Mouse (Mus musculus) embryo, embryonic 11.5 days (tissue): ENCODE data around the gene Supt3.

ENCODE experiments used
- DNase-seq: peaks from one replicate; pipeline ENCODE4 v3.0.0-alpha.2; 2012; ENCODE audit warnings: low read depth, low spot score

Supt3 gene

GRCm38 (mm10) chr17:44782366-44782765 is 5.4 kb downstream of the Supt3 start:
- no peak for DNase-seq

- no peak for DNase-seq
These were observed 6.2 kb downstream of the Supt3 start for GRCm38 (mm10) chr17:44783143-44783542.

- no peak for DNase-seq
These were observed 12.2 kb downstream of the Supt3 start for GRCm38 (mm10) chr17:44788982-44789747.

- no peak for DNase-seq
These were observed 15.4 kb downstream of the Supt3 start for GRCm38 (mm10) chr17:44792218-44792917.

- no peak for DNase-seq
These were observed 20.4 kb downstream of the Supt3 start for GRCm38 (mm10) chr17:44797331-44797730.

- no peak for DNase-seq
These were observed 30.1 kb downstream of the Supt3 start for GRCm38 (mm10) chr17:44807031-44807430.

GRCm38 (mm10) chr17:44814508-44815175 is 37.7 kb downstream of the Supt3 start, which contains the start of gene Runx2:
Gene Runx2, minus strand, starts transcription at chr17:44814797.
- no peak for DNase-seq

- DNase-seq = no peak
These were observed 41.9 kb downstream of the Supt3 start for GRCm38 (mm10) chr17:44818825-44819224.

- DNase-seq = no peak
These were observed 42.9 kb downstream of the Supt3 start for GRCm38 (mm10) chr17:44819816-44820215.

GRCm38 (mm10) chr17:44821940-44822339 is 45.0 kb downstream of the Supt3 start:
- DNase-seq = no peak

- DNase-seq = no peak
These were observed 50.2 kb downstream of the Supt3 start for GRCm38 (mm10) chr17:44827124-44827523.

- DNase-seq = no peak
These were observed 51.0 kb downstream of the Supt3 start for GRCm38 (mm10) chr17:44827964-44828363.

- no peak for DNase-seq
These were observed 52.6 kb downstream of the Supt3 start for GRCm38 (mm10) chr17:44829587-44829986.

GRCm38 (mm10) chr17:44831201-44831600 is 54.2 kb downstream of the Supt3 start:
- no peak for DNase-seq

GRCm38 (mm10) chr17:44842184-44842583 is 65.2 kb downstream of the Supt3 start:
- DNase-seq = no peak

GRCm38 (mm10) chr17:44863165-44863564 is 86.2 kb downstream of the Supt3 start:
- DNase-seq = no peak

GRCm38 (mm10) chr17:44893592-44893991 is 116.6 kb downstream of the Supt3 start:
- no peak for DNase-seq

- no peak for DNase-seq
These were observed 166.7 kb downstream of the Supt3 start for GRCm38 (mm10) chr17:44943536-44944090.

- no peak for DNase-seq
These were observed 168.4 kb downstream of the Supt3 start for GRCm38 (mm10) chr17:44945333-44945732.

GRCm38 (mm10) chr17:44948321-44948720 is 171.4 kb downstream of the Supt3 start:
- DNase-seq = no peak

- DNase-seq = no peak
These were observed 179.7 kb downstream of the Supt3 start for GRCm38 (mm10) chr17:44956671-44957070.
